Mouse (Mus musculus) ovary, postnatal 10 days (tissue): Measurements from ENCODE around the gene Prl2a1.
"Not testable (repeated sequence)": the region's sequence is repeated elsewhere in the genome, so short reads cannot be mapped to it uniquely, and the experiment has no call there.

Experiments
- DNase-seq: peaks from one replicate; pipeline ENCODE4 v3.0.0; 2022; ENCODE audit warnings: low spot score

Prl2a1 gene

DNA sequence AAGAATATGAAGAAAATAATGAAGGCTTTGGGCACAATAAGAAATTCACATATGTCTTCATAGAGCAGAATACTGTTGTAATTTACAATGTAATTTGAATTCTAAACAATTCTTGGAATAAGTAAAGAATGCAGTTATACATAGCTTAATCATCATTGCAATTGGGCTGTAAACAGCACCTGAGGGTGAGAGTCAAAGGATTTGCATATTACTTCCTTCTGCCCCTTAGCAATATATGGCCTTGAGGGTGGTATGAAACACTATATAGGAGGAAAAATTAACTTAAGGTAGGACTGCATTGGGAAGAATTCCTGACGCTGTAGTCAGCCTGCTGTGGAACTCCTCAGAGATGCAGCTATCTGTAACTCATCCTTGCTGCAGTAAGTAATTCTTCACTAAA lies at the start of gene Prl2a1:
Gene Prl2a1, plus strand, starts transcription at position 301 of the 400 bp plus-strand sequence.
- no peak for DNase-seq

DNA sequence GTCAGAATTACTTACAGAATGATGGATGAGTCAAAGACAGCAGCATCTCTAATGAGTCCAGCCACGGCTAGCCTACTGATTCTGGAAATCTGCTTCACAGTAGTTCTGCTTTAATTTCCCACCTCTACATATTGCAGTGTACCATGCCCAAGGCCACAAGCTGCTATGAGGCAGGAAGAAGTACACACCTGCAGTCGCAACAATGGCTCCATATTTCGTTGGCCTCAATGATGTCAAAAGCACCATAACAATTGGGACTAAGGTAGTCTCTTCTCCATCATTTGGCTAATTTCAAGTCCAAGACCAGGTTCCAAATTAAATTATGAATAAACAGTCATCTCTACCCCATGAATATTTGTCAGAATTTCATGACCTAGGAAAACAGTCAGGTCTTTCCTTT lies 20.8 kb upstream of the Prl2a1 start, which contains the start of gene Prl7c1:
Gene Prl7c1, minus strand, starts transcription at position 101 of the 400 bp plus-strand sequence.
- DNase-seq = not testable (repeated sequence)

DNA sequence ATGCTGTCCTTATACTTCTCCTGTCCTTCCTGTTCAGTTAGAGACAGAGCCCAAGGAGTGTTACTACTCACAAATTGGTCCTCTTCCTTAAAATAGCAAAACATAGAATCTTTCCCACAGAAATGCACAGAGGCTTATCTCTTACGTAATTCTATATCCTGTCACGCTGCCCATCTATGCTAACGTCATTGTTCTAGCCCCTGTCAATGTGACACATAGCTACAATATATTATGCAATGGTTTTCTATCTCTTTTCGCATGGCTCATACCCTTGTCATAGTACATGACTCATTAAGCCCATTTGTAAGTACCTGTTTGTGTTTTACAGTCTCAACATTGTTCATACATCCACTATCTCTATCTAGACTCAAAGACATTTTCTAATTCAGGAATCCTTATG lies 2.2 kb upstream of the Prl2a1 start:
- DNase-seq = no peak

DNA sequence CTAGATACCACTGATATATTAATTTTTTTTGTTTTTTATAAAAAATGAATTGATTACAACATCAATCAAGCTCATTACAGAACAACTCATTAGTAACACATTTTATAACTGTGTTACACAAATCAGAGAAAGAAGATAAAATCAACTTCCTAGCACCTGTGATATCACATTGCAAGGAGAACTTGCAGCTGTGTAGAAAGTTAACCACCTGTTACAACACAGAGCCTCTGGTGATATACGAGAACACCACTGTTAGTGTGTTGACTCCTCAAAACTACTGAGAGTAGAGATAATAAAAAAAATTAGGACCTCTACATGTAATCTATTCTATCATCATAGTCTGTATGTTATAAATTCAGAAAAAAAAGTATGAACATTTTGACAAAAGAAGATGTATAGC lies 1.3 kb downstream of the Prl2a1 start:
- no peak for DNase-seq

DNA sequence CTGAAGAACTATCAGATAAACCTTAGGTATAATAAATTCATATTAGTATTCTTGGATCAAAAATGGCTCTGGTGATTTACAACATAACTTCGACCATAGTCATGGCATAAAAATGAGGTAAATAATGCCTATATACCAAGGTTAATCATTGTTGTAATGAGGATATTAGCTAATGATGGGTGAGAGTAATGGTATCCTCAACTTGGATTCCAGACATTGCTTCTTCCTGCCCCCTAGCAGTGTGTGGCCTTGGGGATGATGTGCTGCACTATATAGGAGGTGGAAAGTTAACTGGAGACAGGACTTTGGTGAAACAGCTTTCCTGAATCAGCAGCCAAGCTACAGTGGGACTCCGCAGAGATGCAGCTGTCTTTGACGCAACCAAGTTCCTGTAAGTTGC lies 47.6 kb downstream of the Prl2a1 start, which contains the start of gene Prl2c1:
Gene Prl2c1, plus strand, starts transcription at position 301 of the 400 bp plus-strand sequence.
- no peak for DNase-seq
